Mouse (Mus musculus) lung, postnatal 36 days (tissue): ENCODE measurements around the gene Car2.

Source experiments
- DNase-seq: peaks from one replicate; pipeline ENCODE4 v3.0.0; 2022; ENCODE audit warnings: mixed read lengths

The Car2 gene

DNA sequence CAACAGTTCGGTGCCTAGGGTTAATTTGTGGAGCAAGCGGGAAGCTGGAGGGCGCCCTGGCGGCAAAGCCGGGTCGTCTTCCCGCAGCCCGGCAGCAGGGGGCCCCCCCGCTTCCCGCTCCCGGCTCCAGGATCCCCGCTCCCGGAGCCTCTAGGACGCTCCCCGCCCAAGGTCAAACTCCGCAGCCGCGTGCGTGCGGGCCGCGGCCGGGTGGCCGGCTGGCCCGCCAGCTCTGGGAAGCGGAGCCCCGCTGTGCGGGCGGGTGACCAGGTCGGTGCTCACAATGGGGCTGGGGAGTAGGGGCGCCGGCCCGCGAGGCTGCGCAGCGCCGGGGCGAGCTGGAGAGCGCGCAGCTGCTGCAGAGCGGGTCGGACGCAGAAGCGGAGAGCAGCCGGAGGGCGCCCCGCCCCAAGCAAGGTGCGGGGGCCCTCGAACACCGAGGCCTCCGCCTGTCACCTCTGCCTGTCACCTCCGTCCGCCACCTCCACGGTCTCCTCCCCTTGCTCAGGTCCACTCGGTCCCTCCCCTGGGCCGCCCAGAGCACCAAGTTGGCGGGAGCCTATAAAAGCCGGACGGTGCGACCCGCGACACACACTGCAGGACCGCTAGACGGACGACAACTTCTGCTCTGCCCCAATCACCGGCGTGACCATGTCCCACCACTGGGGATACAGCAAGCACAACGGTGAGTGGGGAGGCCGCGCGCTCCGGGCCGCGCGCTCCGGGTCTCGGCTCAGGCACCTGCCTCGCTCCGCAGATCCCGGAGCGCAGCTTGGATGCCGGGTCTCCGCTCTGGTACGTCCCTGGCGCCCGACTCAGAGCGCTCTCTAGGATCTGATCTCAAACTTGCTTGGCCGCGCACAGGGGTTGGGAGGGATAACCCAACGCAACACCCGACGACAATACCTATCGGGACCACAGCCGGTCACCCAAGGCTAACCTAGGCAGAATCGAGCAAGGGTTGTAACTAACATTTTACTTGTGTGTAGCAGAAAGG is at the start of gene Car2:
TSS of gene Car2 (plus strand) at position 172 of the 997 bp plus-strand sequence.
- DNase-seq = peak; percentile 81

DNA sequence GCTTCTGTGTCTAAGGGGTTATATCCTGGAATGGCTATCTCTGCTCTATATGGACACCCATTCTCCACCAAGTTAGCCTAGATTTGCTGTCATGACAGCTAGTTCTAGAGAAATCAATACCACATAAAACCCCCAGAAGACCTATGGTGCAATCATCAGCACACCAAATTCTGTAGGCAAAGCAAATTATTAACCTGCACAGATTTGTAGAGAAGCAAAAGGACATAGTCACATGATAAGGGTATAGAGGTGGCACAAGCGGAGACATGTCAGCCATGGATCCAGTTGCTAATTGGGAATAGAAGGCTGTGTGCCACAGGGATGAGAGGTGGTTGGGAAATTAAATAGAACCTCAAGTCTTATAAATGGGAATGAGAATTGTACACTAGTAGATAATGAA is 47.1 kb upstream of the Car2 start:
- DNase-seq = no peak

DNA sequence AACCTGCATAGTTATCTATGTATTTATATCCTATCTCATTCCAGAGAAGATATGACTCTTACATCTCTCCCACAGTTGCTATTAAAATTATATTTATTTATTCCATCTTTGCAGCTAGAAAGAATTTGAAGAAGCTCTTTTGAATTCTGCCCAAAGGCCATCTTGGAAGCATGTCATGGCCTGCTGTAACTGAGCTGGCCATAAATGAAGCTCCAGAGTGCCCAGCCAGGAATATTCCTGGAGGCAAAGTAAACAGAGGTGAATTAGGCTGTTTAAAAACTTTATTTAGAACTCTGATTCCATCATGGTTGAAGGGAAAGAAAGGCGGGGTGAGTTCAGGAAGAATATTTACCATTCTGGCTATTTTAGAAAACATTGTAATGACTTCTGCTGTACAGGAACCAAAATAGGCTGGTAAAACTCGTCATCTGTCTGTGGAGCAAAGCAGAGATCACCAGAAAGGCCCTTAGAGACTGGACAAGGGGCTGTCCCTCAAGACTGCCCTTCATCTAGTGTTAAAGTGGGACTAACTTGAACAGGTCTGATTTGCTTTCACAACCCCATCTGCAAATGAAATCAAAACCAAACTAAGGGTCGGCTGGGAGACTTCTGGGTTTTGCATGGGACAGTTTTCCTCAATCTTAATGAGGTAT is 46.5 kb upstream of the Car2 start:
- DNase-seq = no peak

DNA sequence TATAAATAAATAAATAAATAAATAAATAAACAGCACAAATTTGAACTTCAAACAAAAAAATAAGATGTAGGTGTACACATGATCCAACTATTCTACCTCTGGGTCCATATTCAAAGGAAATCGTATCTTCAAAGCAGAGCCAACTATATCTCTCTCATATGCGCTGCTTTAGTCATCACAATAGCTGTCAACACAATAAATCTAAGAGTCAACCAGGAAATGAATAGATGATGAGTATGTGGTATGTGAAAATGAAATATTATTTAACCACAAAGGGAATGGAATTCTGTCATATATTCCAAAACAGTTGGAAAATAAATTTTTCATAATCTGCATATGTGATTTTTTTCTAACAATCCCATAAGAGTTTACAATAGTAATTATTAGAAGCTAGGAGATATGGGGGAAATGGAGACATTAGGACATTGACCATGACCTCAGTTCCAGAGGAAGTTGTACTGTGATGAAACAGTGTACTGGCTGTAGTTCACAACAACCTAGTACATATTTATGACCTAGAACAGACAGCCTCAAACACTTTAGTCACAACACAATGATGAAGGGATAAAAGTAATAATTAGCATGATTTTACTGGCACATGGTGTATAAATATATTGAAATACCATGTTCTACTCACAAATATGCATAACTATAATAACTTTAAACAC is 37.4 kb upstream of the Car2 start:
- DNase-seq = no peak

DNA sequence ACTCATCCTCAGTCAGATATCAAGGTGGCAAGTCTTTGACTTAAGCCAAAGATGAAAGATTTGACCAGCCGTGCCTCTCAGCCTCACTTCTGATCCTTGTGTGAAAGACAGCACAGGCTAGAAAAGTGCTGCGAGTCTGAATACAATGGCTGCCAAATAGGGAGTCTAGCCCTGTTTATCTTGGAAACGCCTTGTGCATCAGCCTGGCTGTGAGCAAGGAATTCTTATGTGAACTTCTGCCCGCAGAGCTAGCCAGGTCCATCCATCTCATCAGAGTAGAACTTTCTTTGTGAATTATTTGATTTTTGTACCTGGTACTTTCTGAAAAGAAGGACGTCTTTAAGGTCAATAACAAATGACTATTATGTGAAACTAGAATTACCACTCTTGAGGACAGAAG is 32.1 kb upstream of the Car2 start:
- DNase-seq = no peak

DNA sequence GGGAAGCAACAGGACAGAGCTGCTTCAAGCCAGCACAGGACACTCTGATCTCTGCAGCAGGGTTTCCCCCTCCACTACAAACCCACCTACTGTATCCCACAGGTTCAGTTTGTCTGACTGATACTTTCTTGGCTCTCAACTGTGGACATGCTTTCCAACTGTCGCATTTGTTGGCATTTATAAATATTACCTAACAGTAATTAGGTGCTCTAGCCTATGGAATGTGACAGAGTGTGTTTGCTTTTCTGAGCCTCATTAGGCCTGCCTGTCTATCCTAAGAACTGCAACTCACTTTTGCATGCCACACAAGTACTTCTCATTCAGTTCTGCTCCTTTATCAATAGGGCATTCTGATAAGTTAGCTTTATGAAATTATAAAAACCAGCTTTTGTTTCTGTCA is 31.6 kb upstream of the Car2 start:
- DNase-seq = no peak

DNA sequence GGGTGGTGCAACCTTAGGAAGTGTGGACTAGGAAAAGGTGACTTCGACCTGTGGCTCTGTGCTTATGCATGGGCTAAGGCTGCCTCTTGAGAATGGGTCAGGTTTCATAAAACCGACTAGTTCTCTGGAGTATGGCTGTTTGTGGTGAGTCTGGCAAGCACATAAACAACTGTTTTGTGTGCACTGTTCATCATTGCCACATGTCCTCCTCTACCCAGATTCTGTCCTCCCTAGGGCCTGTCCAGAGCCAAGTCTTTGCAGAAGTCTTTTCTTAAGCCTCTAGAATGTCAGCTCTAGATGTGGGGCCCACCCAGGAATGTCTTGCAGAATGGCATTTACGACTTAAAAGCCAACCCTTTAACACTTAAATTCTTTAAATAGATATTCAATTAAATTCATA is 28.2 kb upstream of the Car2 start:
- no peak for DNase-seq

DNA sequence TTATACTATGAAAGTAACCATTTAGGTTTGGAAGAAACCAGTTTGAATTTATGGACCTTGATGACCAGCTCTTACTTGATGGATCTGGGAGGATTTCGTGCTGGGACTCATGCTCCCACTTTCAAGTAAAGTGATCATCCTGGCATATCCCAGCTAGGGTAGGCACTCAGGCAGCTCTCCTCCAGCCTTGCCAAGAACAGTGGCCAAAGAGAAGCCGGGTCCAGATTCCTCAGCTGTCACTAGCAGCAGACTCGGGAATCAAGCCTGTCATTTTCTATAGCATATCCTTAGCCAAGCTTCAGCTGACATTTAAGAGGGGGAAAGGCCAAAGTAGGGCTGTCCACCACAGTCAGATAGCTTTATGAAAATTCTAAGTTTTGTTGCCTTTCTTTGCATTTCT is 25.8 kb upstream of the Car2 start:
- no peak for DNase-seq

DNA sequence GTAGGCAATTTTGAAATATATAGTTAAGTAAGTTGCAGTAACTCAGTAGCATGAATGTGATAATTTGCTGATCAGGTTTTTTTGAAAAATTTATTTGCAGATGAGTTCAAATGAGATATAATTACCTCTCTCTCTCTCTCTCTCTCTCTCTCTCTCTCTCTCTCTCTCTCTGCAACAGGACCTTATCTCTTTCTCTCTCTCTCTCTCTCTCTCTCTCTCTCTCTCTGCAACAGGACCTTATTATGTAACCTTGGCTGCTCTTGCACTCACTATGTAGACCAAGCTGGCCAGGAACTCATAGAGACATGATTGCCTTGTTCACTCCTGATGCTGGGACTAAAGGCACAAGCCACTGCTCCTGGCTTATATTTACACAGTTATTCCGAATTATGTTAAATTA is 24.9 kb upstream of the Car2 start:
- no peak for DNase-seq

DNA sequence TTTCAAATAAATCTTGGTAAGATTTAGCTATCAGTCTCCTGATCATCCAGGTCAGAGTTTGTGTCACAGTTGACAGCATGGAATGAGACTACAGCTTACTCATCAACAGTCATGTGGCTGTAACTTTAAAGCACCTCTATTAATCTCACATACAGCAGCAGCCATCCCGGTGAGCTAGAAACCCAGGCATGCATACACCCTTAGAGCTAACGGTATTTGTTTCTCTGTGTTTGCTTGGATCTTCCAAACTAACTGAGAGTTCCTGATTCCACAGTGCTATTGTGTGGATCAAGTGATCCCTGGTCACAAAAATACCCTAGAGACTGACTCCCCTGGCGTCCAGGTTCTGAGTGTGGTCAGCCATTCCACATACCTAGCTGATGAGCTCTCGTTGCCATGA is 24.3 kb upstream of the Car2 start:
- DNase-seq = no peak

DNA sequence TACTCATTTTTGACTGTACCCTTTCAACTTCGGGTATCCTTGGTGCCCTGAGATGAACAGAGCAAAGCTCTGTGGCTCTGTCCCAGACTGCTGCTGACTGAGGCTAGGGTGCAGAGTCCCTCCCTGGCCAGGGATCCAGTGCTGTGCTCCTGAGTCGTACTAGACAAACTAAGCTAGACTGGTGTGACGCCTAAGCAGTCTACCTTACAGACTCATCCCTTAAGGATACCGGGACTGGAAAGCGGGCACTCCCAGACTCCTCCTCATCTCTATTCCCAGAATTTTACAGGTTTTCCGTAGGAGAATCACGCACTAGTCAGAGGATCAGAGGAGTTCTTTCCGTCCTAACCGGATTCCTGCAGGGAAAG is 23.4 kb upstream of the Car2 start:
- DNase-seq = no peak

DNA sequence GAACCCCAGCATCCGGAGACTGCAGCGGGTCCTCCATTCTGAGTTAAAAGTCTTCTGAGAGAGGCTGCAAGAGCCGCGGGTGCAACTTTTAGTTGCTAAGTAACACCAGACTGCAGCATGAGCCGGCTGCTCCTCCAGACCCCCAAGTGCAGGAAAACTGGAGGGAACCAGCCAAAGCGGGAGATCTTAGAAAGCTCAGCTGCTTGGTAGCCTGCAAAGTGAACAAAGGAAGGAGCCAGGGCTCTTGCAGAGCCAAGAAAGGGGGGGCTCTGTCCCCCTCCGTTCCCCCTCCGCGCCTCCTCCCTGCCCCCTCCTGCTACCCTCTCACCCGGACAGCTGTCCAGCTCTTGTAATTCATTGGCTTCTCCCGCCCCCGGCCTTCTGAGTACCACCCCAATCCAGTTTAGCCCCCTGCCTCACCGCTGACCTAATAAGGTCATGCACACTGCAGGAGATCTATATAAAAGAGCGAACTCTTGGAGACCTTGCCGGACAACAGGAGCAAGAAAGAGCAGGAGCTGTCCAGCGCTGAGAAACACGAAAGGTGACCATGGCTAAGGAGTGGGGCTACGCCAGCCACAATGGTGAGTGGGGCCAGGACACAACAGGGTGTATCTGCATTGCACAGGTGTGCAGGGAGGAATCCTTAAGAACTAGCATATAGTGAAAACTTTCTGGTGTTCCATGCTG is 22.9 kb upstream of the Car2 start, which contains the start of gene Car3:
TSS of gene Car3 (plus strand) at position 491 of the 690 bp plus-strand sequence.
- peak; percentile 15 for DNase-seq

DNA sequence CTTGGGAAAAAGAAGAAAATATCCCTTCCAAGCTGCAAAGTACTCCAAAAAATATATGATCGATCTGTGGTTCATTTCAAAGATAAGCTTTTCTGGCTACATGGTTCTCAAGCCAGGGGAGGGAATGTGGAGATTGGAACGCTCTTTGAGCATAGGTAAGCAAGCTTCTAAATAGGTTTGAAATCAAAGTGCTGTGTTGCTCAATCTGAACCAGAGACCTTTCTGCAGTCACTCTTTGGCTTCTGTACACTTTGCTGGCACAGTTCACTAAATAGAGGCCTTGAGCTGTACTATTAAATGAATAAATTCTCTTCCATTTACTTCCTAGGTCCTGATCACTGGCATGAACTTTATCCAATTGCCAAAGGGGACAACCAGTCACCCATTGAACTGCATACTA is 22.2 kb upstream of the Car2 start:
- DNase-seq = no peak

DNA sequence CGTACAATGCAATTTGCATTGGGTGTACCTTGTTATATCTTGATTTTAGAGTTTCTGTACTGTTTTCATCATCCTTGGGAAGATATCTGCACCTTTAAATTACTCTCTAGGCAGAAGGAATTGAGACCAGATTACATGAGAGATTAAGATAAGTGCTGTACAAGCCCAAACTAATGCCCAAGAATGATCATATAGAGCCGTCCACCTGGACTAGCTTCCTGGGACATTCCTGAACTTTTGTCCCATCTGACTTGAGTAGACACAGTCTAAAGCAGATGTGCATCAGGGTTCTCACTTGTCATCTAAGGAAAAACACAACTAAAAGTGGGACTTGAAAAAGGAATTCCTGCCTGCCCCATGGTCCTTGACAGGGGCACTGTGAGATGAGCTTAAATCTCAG is 20.1 kb upstream of the Car2 start:
- no peak for DNase-seq

DNA sequence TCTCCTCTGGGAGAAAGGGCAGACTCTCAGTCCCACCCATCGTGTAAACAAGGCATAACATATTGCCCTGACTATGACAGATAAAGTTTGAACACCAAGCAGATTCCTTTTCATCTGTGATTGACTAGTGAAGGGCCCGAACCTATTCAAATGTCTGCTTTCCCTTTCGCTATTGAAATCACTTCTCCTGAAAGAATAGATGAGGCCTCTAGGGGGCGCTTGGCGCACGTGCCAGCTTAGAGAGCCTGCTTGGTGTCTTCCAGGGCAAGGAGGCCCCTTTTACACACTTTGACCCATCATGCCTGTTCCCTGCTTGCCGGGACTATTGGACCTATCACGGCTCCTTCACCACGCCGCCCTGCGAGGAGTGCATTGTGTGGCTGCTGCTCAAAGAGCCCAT is 16.3 kb upstream of the Car2 start:
- peak; percentile 91 for DNase-seq

DNA sequence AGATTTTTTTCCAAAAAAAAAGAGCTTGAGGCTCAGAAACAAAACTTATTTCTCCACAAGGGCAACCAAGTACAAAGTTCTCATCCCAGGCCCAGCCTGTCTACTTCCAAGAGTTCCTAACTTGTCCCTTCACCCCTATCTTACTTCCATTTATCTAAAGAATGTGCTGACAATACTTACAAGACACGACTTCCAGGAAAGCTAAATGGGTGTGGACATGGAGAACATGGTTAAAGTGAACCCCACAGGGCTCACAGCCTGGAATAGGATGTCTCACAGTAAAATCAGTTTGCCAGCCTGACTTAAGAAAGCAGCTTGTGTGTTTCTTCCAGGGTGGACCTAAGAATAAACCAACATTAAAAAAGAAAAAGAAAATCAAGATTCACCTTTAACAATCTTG is 15.5 kb upstream of the Car2 start:
- DNase-seq = no peak

DNA sequence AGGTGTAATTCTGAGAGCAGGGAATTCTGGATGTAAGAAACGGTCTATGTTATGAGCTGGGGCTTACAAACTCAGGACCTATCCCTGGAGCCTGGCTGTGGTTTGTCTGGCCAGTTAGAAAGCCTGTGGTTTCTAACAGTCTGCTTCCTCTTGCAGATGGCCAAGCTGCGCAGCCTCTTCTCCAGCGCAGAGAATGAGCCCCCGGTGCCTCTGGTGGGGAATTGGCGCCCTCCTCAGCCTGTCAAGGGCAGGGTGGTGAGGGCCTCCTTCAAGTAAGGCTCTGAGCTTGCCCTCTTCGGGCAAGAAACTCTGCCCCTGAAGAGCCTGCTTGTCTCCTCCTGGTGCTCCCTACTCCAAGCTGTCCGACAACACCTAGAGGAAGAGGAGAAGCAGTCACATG is 14.7 kb upstream of the Car2 start:
- peak; percentile 21 for DNase-seq

DNA sequence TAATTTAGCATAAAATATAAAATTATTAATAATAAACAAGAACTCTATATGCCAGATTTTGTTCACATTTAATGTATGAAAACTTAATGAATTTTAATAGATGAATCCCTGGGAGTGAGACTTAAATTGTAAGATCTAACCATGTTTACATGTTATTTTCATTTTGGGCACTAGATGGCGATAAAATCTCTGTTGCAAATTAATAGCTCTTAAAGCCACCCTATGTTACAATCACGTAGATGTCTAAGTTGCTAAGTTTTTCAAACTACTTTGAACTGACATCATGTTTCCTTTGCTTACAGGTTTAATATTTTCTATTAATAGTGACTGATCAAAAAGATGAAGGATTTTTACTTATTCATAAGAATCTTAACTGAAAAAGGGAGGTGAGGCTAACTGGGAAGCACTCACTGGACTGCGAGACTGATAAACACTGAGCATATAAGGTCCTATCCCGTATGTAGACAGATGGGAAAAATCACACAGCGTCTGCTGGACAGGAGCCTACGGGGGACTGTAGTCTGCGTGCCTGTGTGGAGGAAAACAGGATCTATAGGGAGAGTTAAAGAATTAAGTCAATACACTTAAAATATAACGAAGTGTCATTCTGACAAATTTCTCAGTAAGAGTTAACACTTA is 11.6 kb upstream of the Car2 start:
- DNase-seq = peak; percentile 83

DNA sequence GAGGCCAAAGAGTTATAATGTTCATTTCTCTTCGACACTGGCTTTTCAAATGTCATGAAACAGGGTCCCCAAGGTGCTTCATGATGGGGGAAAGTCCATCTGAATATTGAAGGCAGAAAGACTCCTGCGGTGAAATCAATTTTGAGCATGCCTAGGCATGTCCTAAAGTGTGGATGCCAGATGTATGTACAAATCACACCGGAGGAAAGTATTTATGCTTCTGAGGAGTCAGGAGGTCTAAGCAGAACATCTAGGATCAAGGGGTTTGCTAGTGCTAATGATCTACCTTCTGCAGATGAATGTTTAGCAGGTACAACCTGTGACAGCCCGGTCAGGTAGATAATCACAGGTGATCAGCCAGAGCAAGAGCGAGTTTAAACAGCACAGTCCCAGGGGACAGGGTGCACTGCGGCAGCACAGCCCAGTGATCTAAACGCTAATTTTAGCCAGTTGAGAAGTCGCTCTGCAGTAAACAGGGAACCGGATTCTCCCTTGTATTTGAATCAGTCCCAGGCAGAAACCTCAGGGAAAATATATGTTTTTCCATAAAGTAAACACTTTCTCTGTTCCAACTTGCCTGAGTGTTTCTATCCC is 9.7 kb upstream of the Car2 start:
- DNase-seq = no peak

DNA sequence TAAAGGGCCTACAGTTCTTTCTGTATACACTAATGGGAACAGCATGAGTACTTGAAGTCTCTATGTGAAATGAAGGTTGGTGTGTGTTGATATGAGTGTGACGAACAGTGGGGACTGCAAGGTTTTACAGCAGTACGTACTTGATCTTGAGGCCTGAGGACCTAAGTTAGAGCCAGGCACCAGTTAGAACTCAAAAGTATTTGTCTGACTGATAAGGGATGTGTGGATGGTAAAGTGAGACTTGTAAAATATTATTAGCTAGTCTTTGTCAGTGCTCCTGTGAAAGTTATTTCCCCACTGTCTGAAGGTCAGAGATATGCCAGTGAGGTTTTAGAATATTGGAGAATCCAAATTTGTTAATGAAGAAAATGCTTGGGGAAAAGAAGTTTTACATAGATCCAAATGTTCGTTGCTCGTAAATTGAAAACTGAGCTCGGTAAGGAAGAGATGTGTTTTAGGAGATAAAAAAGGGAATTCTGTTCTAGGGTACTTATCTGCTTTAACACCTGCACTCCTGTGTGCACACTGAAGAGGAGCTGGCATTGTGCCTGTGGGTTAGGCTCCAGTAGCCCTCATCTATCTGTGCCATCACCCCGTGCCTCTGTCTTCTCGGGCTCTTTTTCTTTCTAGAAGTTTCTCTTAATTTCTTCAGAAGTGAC is 8.7 kb upstream of the Car2 start:
- no peak for DNase-seq

DNA sequence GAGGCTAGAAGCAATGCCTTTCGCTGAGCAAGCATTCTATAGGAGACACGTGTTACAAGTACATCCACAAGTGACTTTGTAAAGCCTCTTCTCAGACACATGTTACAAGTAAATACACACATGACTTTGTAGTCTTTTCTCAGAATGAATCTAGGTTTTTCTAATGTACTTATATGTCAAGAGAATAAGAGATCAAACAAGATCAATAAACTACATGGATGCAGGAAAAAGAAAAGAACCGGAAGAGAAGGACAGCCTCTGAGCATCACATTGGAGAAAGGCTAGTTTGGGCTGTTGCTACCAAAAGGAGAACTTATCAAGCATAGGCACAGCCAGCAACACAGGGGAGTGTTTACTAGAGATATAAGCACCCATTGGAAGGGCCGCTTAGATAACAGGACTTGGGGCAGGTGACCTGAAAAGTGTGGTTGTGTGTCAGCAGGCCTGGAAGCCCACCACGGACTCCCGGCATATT is 7.3 kb upstream of the Car2 start:
- no peak for DNase-seq
